Mouse (Mus musculus) gastrocnemius, adult 18-20 months (tissue): ENCODE results near the gene Vmn2r29. TPM values are rescaled to one million over a fixed set of nuclear protein-coding genes. Genes with fewer than 3 reads are reported as not detected.
"Not testable (repeated sequence)": the region's sequence is repeated elsewhere in the genome, so short reads cannot be mapped to it uniquely, and the experiment has no call there.

Experiments used
- DNase-seq: peaks from one replicate; pipeline ENCODE4 v3.0.0; 2021; ENCODE audit warnings: low spot score
- long read RNA-seq, 2 experiments: library from polyadenylated mRNA; stranded (forward); transcript quantifications; one replicate each; pipeline ENCODE4 v2.0.0; 2021
- total RNA-seq, 2 experiments: library from RNA; stranded (reverse); gene quantifications; 2 replicates each; pipeline ENCODE4 v1.2.3; 2021

The Vmn2r29 gene
- total RNA-seq: under 1 TPM in 1 of 2 experiments, not detected in 1; 0.09 TPM
- long read RNA-seq, experiment 1: 0 reads
- long read RNA-seq, experiment 2: 0 reads

GRCm38 (mm10) chr7:7247228-7247627, at the start of gene Vmn2r29:
Vmn2r29 (minus strand) TSS chr7:7247328.
- not testable (repeated sequence) for DNase-seq

- DNase-seq: peak; percentile 58
These were observed 48.5 kb upstream of the Vmn2r29 start for GRCm38 (mm10) chr7:7295595-7295994.

GRCm38 (mm10) chr7:7281383-7281782, 34.3 kb upstream of the Vmn2r29 start:
- DNase-seq: no peak

GRCm38 (mm10) chr7:7277966-7278567, 30.9 kb upstream of the Vmn2r29 start, which contains the start of gene Gm45844:
Gm45844 (minus strand) TSS chr7:7278289.
- DNase-seq: peak; percentile 90

GRCm38 (mm10) chr7:7277556-7277955, 30.4 kb upstream of the Vmn2r29 start:
- not testable (repeated sequence) for DNase-seq

GRCm38 (mm10) chr7:7209313-7210151, 37.6 kb downstream of the Vmn2r29 start, which contains the start of gene Zfp772:
Zfp772 (minus strand) TSS chr7:7209998.
- peak; percentile 29 for DNase-seq

- peak; percentile 45 for DNase-seq
These were observed 58.8 kb downstream of the Vmn2r29 start for GRCm38 (mm10) chr7:7188191-7188942.

- DNase-seq: no peak
These were observed 59.5 kb downstream of the Vmn2r29 start for GRCm38 (mm10) chr7:7187417-7188190.

- DNase-seq: no peak
These were observed 61.2 kb downstream of the Vmn2r29 start for GRCm38 (mm10) chr7:7185897-7186296.

Other genes with a start within 250 kb of the Vmn2r29 start
- 1 to 10 TPM; 3.5 to 4.2 TPM for gene Zfp954, start 125.8 kb downstream of the Vmn2r29 start, total RNA-seq
- gene Zfp773, start 110.6 kb downstream of the Vmn2r29 start, total RNA-seq: 1 to 10 TPM; 1.2 to 1.3 TPM
- 1 to 10 TPM; 1.9 to 2.2 TPM for gene Zfp418, start 76.0 kb downstream of the Vmn2r29 start, total RNA-seq
- 1 to 10 TPM; 2.3 TPM for gene Zfp772, start 37.3 kb downstream of the Vmn2r29 start, total RNA-seq
- 1 to 10 TPM; 1.4 to 1.6 TPM for gene Gm45844, start 31.0 kb upstream of the Vmn2r29 start, total RNA-seq
- 10 to 100 TPM; 32.7 to 33.6 TPM for gene Clcn4, start 53.5 kb upstream of the Vmn2r29 start, total RNA-seq
- gene Vmn2r30, start 90.3 kb upstream of the Vmn2r29 start, total RNA-seq: not detected
- gene Gm45783, start 127.2 kb upstream of the Vmn2r29 start, total RNA-seq: not detected
- not detected for gene Vmn2r31, start 152.4 kb upstream of the Vmn2r29 start, total RNA-seq
- gene Vmn2r32, start 232.7 kb upstream of the Vmn2r29 start, total RNA-seq: not detected